9 mouse cellular contexts compared by ENCODE assay signal in the genomic region with DNA sequence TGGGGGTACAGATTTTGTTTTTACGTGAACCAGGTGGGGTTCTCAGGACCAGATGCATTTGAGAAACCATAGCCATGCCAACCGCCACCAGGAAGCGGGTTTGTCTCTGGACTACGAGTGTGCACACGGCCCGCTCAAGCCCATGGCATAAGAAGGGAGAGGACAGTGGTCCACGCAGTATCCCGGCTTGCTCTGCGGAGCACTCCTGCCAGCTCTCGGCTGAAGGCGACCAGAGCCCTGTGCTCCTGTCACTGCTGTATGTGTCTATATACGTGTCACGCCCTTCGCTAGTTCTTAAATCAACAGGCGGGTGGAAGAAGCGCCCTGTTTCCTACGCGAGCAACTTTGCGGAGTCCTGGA. TPM values are rescaled to one million over a fixed set of nuclear protein-coding genes. Genes with fewer than 3 reads are reported as not detected.
A peak's percentile ranks its signal among the peaks of the same experiment; 100 is the strongest.
DNase-seq lines count a peak whose midpoint lies in the region; TF ChIP-seq lines count a peak whose summit lies in the region.
"Had no signal": no experiment of that assay in that cellular context is flagged by ENCODE, and none has a peak within 500 bp of the region (broad histone marks: within the 10 kb centered on the region; RNA-seq: fewer than 3 reads in every experiment).

No protein-coding gene starts in this region.

- H3K4me3 ChIP-seq in liver, adult 2 months (ENCODE audit: insufficient read depth, low read depth, low read length), result peak overlapping the region; percentile 39; the same call in 1 of the 2 replicates
- peak overlapping the region; percentile 22 for H3K4me3 ChIP-seq in embryonic fibroblast, embryonic 13.5 days (ENCODE audit: insufficient read depth, low read length)
- H3K4me3 ChIP-seq in limb, embryonic 10.5 days, result peak overlapping the region; percentile 57
- H3K4me3 ChIP-seq in olfactory bulb, adult 2 months (ENCODE audit: insufficient read depth, low read depth, low read length), result peak overlapping the region; percentile 38

- H3K9ac ChIP-seq in liver, adult 2 months (ENCODE audit: low read depth, low read length), result no peak overlapping the region

- H3K79me2 ChIP-seq in liver, adult 2 months (ENCODE audit: control insufficient read depth, insufficient read depth, low read length), result no peaks in the 10 kb centered on the region

- no peak for DNase-seq in liver, adult 2 months (ENCODE audit: extremely low read depth, low read depth, low spot score)
- DNase-seq in liver, result no peak
- DNase-seq in limb, embryonic 10.5 days (ENCODE audit: low spot score), result no peak
- DNase-seq in right cerebral cortex, postnatal 4 days, result no peak
- DNase-seq in thymus, postnatal 0 days (ENCODE audit: low spot score), result no peak
- no peak for DNase-seq in adrenal gland, adult 8-10 months
- DNase-seq: gastrocnemius, postnatal 25 days had no signal

- no peaks in the 10 kb centered on the region; the same call in 1 of the 2 replicates for H3K4me1 ChIP-seq in liver, adult 2 months (ENCODE audit: control insufficient read depth, insufficient read depth, low read length)
- H3K4me1 ChIP-seq in embryonic fibroblast, embryonic 13.5 days (ENCODE audit: control insufficient read depth, insufficient read depth, low read length), result 0 out of 2 replicates have a peak, but pooled peaks cover 2% of the 10 kb centered on the region
- peaks cover 19% of the 10 kb centered on the region for H3K4me1 ChIP-seq in limb, embryonic 10.5 days
- peaks cover 15% of the 10 kb centered on the region for H3K4me1 ChIP-seq in olfactory bulb, adult 2 months (ENCODE audit: control insufficient read depth, insufficient read depth, low read length)

- no peaks in the 10 kb centered on the region for H3K36me3 ChIP-seq in liver, adult 2 months (ENCODE audit: control insufficient read depth, insufficient read depth, low read length)
- no peaks in the 10 kb centered on the region for H3K36me3 ChIP-seq in limb, embryonic 10.5 days

- 6% methylated on average over 19 of the region's 19 CpGs for WGBS in liver, adult 2 months
- WGBS in limb, embryonic 10.5 days, result 6% methylated on average over 19 of the region's 19 CpGs
- 9% methylated on average over 19 of the region's 19 CpGs for WGBS in olfactory bulb, adult 2 months

- no peak overlapping the region for H3K27ac ChIP-seq in liver, adult 2 months (replicated peaks; ENCODE audit: insufficient read depth, low read depth, low read length)
- H3K27ac ChIP-seq in embryonic fibroblast, embryonic 13.5 days (ENCODE audit: insufficient read depth, low read length), result no peak overlapping the region
- no peak overlapping the region for H3K27ac ChIP-seq in limb, embryonic 10.5 days
- H3K27ac ChIP-seq in olfactory bulb, adult 2 months (ENCODE audit: insufficient read depth, low read depth, low read length), result no peak overlapping the region

- no peaks in the 10 kb centered on the region for H3K9me3 ChIP-seq in limb, embryonic 10.5 days (replicated peaks)

- no peak for TF ChIP-seq CTCF in liver, adult 2 months (IDR thresholded peaks at IDR 0.05; ENCODE audit: low read depth, low read length)
- TF ChIP-seq CTCF in embryonic fibroblast, embryonic 13.5 days (IDR thresholded peaks at IDR 0.05; ENCODE audit: borderline replicate concordance, insufficient read depth, low read length), result no peak
- TF ChIP-seq CTCF in olfactory bulb, adult 2 months (IDR thresholded peaks at IDR 0.05; ENCODE audit: insufficient read depth, low read depth, low read length), result no peak

- no peak for TF ChIP-seq POLR2A in liver, adult 2 months (IDR thresholded peaks at IDR 0.05; ENCODE audit: extremely low read depth, insufficient read depth, low read length)
- TF ChIP-seq POLR2A in embryonic fibroblast, embryonic 13.5 days (IDR thresholded peaks at IDR 0.05; ENCODE audit: low read depth, low read length), result no peak
- TF ChIP-seq POLR2A in olfactory bulb, adult 2 months (IDR thresholded peaks at IDR 0.05; ENCODE audit: insufficient read depth, low read depth, low read length), result no peak

- H3K27me3 ChIP-seq in liver, adult 2 months (ENCODE audit: control insufficient read depth, insufficient read depth, low read length), result peaks cover 11% of the 10 kb centered on the region; the same call in 1 of the 2 replicates
- peaks cover 64% of the 10 kb centered on the region for H3K27me3 ChIP-seq in limb, embryonic 10.5 days (ENCODE audit: low read depth, poor library complexity, severe bottlenecking)

RNA-seq across cellular contexts. Expression of a gene that starts 0.8 kb away (rescaled TPM):
- under 0.01 TPM in 1 of 2 replicates, not detected in the other for total RNA-seq in liver, adult 2 months (2014; rRNA removed)
- polyA plus RNA-seq in liver, adult 2 months (2012; rRNA removed), result 0.06 and 0.11 TPM in 2 replicates
- polyA plus RNA-seq in embryonic fibroblast, embryonic 13.5 days (2011; ENCODE audit: insufficient read length, low read depth, missing spikeins), result 0.11 TPM in 1 of 2 replicates, not detected in the other
- 0.33 and 0.36 TPM in 2 replicates for polyA plus RNA-seq in limb, embryonic 10.5 days (2016; fragmentation: Nextera tagmentation; extraction: Ambion mirVana)
- polyA plus RNA-seq in olfactory bulb, adult 2 months (2012; ENCODE audit: insufficient read depth, insufficient read length, low replicate concordance, missing spikeins), result not detected in 2 replicates
- polyA plus RNA-seq in thymus, postnatal 0 days (2015; fragmentation: Nextera tagmentation; extraction: Ambion mirVana), result 0.05 and 0.17 TPM in 2 replicates
- total RNA-seq in adrenal gland, adult 8-10 months (2022), result 1 to 10 TPM in 2 of 4 experiments, under 1 TPM in 2; 0.78 to 1.6 (median 1.0) TPM
